Mouse (Mus musculus): Measurements from ENCODE around the gene Erc2. TPM values are rescaled to one million over a fixed set of nuclear protein-coding genes. Genes with fewer than 3 reads are reported as not detected.

Gene Erc2
- polyA plus RNA-seq, 1 experiment from 2014 or later: 1.3 TPM

GRCm38 (mm10) chr14:27720944-27721343, 98.7 kb downstream of the Erc2 start:
- no peak overlapping the region for H3K4me2 ChIP-seq
- no peak overlapping the region for H3K4me3 ChIP-seq (replicated peaks)
- H3K36me3 ChIP-seq (replicated peaks): no peaks in the 10 kb centered on the region
- no peak for ATAC-seq (ENCODE audit: insufficient read depth)
- H3K27me3 ChIP-seq: no peaks in the 10 kb centered on the region
- no peaks in the 10 kb centered on the region for H3K4me1 ChIP-seq (replicated peaks)
- no peak overlapping the region for H3K9ac ChIP-seq
- H3K9me3 ChIP-seq (replicated peaks): no peaks in the 10 kb centered on the region
- H3K27ac ChIP-seq (replicated peaks): no peak overlapping the region
- 68% methylated on average over 3 of the region's 3 CpGs for WGBS (ENCODE audit: insufficient replicate concordance)

DNA sequence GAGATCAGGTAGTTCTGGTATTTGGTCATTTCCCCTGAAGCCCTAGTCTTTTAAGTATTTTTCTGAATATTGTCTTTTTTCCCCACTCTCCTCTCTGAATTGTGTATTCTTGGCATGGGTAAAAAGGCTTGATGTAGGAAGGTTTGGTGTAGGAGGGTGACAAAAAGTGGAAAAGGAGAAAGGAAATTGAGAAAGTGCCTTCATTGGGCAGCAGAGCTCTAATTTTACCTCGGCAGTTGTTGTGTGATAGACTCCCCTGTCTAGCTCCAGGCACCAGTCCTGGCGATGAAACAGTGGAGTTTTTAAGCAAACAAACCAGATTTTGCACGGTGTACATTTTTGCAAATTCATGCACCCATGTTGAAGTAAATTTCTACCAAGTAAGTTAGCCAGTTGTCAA, 99.5 kb downstream of the Erc2 start:
- Histone ChIP-seq H3K4me3 (replicated peaks) (no peak overlapping the region), H3K9me3 (replicated peaks) (no peaks in the 10 kb centered on the region), H3K4me2 (no peak overlapping the region), H3K27me3 (no peaks in the 10 kb centered on the region), H3K36me3 (replicated peaks) (no peaks in the 10 kb centered on the region), H3K27ac (replicated peaks) (no peak overlapping the region), H3K4me1 (replicated peaks) (no peaks in the 10 kb centered on the region), H3K9ac (no peak overlapping the region)
- WGBS (ENCODE audit: insufficient replicate concordance): 56% methylated on average over 3 of the region's 3 CpGs
- no peak for ATAC-seq (ENCODE audit: insufficient read depth)

DNA sequence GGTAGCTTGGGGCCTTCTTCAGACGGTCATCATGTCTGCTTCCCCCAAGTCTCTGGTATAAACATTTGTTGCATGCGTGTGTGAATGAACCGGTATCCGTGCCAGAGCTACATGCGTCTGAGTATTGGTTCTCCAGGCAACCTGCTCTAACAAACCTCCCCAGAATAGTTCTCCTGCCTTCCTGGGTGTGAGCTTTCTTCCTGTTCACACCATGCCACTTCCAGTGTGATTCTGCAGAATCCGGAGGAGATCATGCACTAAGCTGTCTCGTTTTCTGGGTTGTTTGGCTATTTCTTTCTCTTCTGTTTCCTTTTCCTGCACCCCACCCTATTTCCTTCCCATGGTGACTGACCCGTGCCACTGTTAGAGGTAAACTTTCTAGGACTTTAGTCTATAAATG, 105.3 kb downstream of the Erc2 start:
- Histone ChIP-seq H3K4me3 (replicated peaks) (no peak overlapping the region), H3K27me3 (no peaks in the 10 kb centered on the region), H3K4me1 (replicated peaks) (no peaks in the 10 kb centered on the region), H3K9ac (no peak overlapping the region), H3K9me3 (replicated peaks) (no peaks in the 10 kb centered on the region), H3K36me3 (replicated peaks) (no peaks in the 10 kb centered on the region), H3K4me2 (no peak overlapping the region), H3K27ac (replicated peaks) (no peak overlapping the region)
- no peak for ATAC-seq (ENCODE audit: insufficient read depth)
- 46% methylated on average over 8 of the region's 8 CpGs for WGBS (ENCODE audit: insufficient replicate concordance)

- no peak overlapping the region for H3K27ac ChIP-seq (replicated peaks)
- no peaks in the 10 kb centered on the region for H3K36me3 ChIP-seq (replicated peaks)
- H3K9me3 ChIP-seq (replicated peaks): no peaks in the 10 kb centered on the region
- no peak overlapping the region for H3K4me2 ChIP-seq
- H3K4me3 ChIP-seq (replicated peaks): no peak overlapping the region
- no peaks in the 10 kb centered on the region for H3K4me1 ChIP-seq (replicated peaks)
- ATAC-seq (ENCODE audit: insufficient read depth): no peak
- no peaks in the 10 kb centered on the region for H3K27me3 ChIP-seq
- 39% methylated on average over 4 of the region's 4 CpGs for WGBS (ENCODE audit: insufficient replicate concordance)
- H3K9ac ChIP-seq: no peak overlapping the region
Measured at GRCm38 (mm10) chr14:27731086-27731485, 108.9 kb downstream of the Erc2 start.

DNA sequence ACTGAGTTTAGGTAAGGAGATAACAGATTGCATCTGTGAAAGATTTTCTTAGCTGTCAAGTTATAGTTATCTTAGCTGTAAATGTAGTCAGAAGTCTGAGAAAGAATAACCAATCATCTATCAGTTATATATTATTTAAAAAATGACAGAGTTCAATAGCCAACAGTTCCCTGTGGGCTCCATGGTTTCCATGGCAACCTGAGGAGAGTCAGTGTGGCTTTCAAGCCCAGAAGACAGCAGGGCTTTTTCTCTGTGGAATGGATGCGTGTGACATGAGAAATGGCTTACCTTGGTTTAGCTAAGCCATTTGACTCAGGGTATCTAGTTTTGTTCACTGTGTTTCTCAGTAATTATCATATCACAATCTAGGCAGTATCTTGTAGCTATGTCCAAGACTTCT, 117.2 kb downstream of the Erc2 start:
- H3K4me2 ChIP-seq: no peak overlapping the region
- H3K4me3 ChIP-seq (replicated peaks): no peak overlapping the region
- WGBS (ENCODE audit: insufficient replicate concordance): 56% methylated on average over 1 of the region's 1 CpGs
- no peaks in the 10 kb centered on the region for H3K27me3 ChIP-seq
- H3K36me3 ChIP-seq (replicated peaks): no peaks in the 10 kb centered on the region
- no peak overlapping the region for H3K27ac ChIP-seq (replicated peaks)
- no peaks in the 10 kb centered on the region for H3K9me3 ChIP-seq (replicated peaks)
- no peaks in the 10 kb centered on the region for H3K4me1 ChIP-seq (replicated peaks)
- H3K9ac ChIP-seq: no peak overlapping the region
- ATAC-seq (ENCODE audit: insufficient read depth): no peak

- no peak overlapping the region for H3K4me2 ChIP-seq
- H3K4me1 ChIP-seq (replicated peaks): no peaks in the 10 kb centered on the region
- ATAC-seq (ENCODE audit: insufficient read depth): no peak
- H3K27me3 ChIP-seq: no peaks in the 10 kb centered on the region
- H3K9me3 ChIP-seq (replicated peaks): no peaks in the 10 kb centered on the region
- no peak overlapping the region for H3K27ac ChIP-seq (replicated peaks)
- WGBS (ENCODE audit: insufficient replicate concordance): 23% methylated on average over 3 of the region's 3 CpGs
- H3K36me3 ChIP-seq (replicated peaks): no peaks in the 10 kb centered on the region
- H3K9ac ChIP-seq: no peak overlapping the region
- no peak overlapping the region for H3K4me3 ChIP-seq (replicated peaks)
Measured at GRCm38 (mm10) chr14:27741248-27741916, 119.2 kb downstream of the Erc2 start.

DNA sequence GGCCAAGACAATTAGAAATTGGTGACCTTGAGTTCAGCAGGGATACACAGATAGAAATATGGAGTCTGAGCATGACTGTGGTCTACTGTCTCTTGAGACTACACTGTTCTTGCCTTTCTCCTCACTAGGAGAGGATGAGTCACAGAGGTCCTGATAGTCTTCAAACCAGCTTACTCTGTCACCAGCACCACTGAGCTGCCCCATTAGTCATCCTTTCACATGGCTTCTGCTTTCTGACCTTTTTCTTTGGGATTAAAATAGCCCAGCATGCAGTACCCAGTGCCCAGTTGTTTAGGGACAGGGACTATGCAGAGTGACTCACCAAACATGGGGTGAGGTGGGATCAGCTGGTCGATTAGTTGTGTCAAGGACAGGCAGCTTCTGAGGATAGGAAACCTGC, 132.1 kb downstream of the Erc2 start:
- Histone ChIP-seq H3K9me3 (replicated peaks) (no peaks in the 10 kb centered on the region), H3K27ac (replicated peaks) (no peak overlapping the region), H3K4me2 (no peak overlapping the region), H3K4me1 (replicated peaks) (no peaks in the 10 kb centered on the region), H3K27me3 (no peaks in the 10 kb centered on the region), H3K4me3 (replicated peaks) (no peak overlapping the region), H3K9ac (no peak overlapping the region), H3K36me3 (replicated peaks) (no peaks in the 10 kb centered on the region)
- 50% methylated on average over 1 of the region's 1 CpGs for WGBS (ENCODE audit: insufficient replicate concordance)
- no peak for ATAC-seq (ENCODE audit: insufficient read depth)

- H3K9me3 ChIP-seq (replicated peaks): no peaks in the 10 kb centered on the region
- H3K27me3 ChIP-seq: no peaks in the 10 kb centered on the region
- H3K36me3 ChIP-seq (replicated peaks): no peaks in the 10 kb centered on the region
- H3K4me3 ChIP-seq (replicated peaks): no peak overlapping the region
- no peak overlapping the region for H3K9ac ChIP-seq
- H3K4me1 ChIP-seq (replicated peaks): no peaks in the 10 kb centered on the region
- ATAC-seq (ENCODE audit: insufficient read depth): no peak
- H3K27ac ChIP-seq (replicated peaks): no peak overlapping the region
- no peak overlapping the region for H3K4me2 ChIP-seq
- 53% methylated on average over 5 of the region's 5 CpGs for WGBS (ENCODE audit: insufficient replicate concordance)
Measured at GRCm38 (mm10) chr14:27756901-27757300, 134.7 kb downstream of the Erc2 start.

- Histone ChIP-seq H3K4me2 (no peak overlapping the region), H3K4me3 (replicated peaks) (no peak overlapping the region)
- WGBS (ENCODE audit: insufficient replicate concordance): 61% methylated on average over 1 of the region's 1 CpGs
Measured at GRCm38 (mm10) chr14:27758230-27758629, 136.0 kb downstream of the Erc2 start.

DNA sequence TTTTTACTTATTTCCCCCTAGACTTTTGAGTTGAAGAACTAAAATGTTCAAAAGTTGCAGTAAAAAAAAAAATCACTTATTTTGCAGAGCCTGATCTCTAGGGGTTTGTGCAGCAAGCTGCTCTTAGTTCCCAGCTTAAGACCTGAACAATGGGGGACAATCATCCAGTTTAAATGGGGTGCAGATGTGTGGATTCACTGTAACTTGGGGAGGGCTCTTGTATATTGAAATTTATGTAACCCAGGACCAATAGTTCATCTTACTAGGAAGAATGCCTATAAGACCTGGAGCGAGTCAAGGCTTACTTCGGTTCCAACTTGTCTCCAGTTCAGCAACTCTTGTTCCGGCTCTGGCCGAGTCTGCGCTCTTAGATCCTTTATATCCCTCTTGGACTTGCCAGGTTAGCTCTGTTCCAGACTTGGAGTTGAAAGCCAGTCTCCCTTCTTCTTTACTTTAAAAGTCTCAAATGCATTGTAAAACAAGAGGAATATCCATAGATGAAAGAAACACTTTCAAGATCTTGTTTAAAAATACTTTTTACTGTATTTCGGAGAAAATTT, 136.9 kb downstream of the Erc2 start:
- H3K4me3 ChIP-seq (replicated peaks): no peak overlapping the region
- 79% methylated on average over 6 of the region's 6 CpGs for WGBS (ENCODE audit: insufficient replicate concordance)
- no peak overlapping the region for H3K4me2 ChIP-seq
- no peak for ATAC-seq (ENCODE audit: insufficient read depth)
- H3K4me1 ChIP-seq (replicated peaks): no peaks in the 10 kb centered on the region
- no peaks in the 10 kb centered on the region for H3K27me3 ChIP-seq
- H3K9me3 ChIP-seq (replicated peaks): no peaks in the 10 kb centered on the region
- no peak overlapping the region for H3K27ac ChIP-seq (replicated peaks)
- H3K36me3 ChIP-seq (replicated peaks): no peaks in the 10 kb centered on the region
- no peak overlapping the region for H3K9ac ChIP-seq

More at GRCm38 (mm10) chr14:27758230-27758629, 136.0 kb downstream of the Erc2 start:
- ATAC-seq (ENCODE audit: insufficient read depth): no peak
- no peaks in the 10 kb centered on the region for H3K36me3 ChIP-seq (replicated peaks)
- no peaks in the 10 kb centered on the region for H3K4me1 ChIP-seq (replicated peaks)
- H3K9me3 ChIP-seq (replicated peaks): no peaks in the 10 kb centered on the region
- H3K27me3 ChIP-seq: no peaks in the 10 kb centered on the region
- no peak overlapping the region for H3K27ac ChIP-seq (replicated peaks)
- no peak overlapping the region for H3K9ac ChIP-seq

DNA sequence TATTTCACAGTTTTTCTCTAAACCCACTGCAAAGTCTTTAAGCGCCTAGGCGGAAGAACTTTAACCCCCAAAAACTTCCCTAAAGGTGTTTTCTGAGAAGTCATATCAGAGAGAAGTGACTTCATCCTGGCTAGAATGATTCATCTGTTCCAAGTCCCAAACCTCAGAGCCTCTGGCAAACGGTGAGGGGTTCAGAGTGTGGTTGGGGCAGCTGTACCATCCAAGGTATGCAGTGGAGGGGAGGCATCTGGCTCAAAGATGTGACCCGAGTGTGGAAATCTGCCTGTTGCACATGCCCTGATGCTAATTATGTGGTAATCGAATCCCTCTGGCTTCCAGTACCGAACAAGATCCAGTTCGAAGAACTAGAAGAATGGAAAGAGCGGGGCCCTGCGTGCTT, 137.8 kb downstream of the Erc2 start:
- Histone ChIP-seq H3K4me1 (replicated peaks) (no peaks in the 10 kb centered on the region), H3K27ac (replicated peaks) (no peak overlapping the region), H3K4me3 (replicated peaks) (no peak overlapping the region), H3K9ac (no peak overlapping the region), H3K27me3 (no peaks in the 10 kb centered on the region), H3K9me3 (replicated peaks) (no peaks in the 10 kb centered on the region), H3K36me3 (replicated peaks) (no peaks in the 10 kb centered on the region), H3K4me2 (no peak overlapping the region)
- ATAC-seq (ENCODE audit: insufficient read depth): no peak
- WGBS (ENCODE audit: insufficient replicate concordance): 63% methylated on average over 9 of the region's 9 CpGs

- H3K4me1 ChIP-seq (replicated peaks): no peaks in the 10 kb centered on the region; the same call in 1 of the 2 replicates
- no peaks in the 10 kb centered on the region for H3K9me3 ChIP-seq (replicated peaks)
- no peak overlapping the region for H3K4me3 ChIP-seq (replicated peaks)
- H3K27me3 ChIP-seq: no peaks in the 10 kb centered on the region
- H3K36me3 ChIP-seq (replicated peaks): no peaks in the 10 kb centered on the region
- WGBS (ENCODE audit: insufficient replicate concordance): 50% methylated on average over 5 of the region's 5 CpGs
- no peak for ATAC-seq (ENCODE audit: insufficient read depth)
- H3K27ac ChIP-seq (replicated peaks): no peak overlapping the region
- H3K9ac ChIP-seq: no peak overlapping the region
- H3K4me2 ChIP-seq: no peak overlapping the region
Measured at GRCm38 (mm10) chr14:27775367-27775766, 153.1 kb downstream of the Erc2 start.

Data from liver, embryonic 15.5 days (tissue).